Mouse (Mus musculus) T-cell, adult 2 months (primary cell): ENCODE measurements around the gene Aspn.
"Not testable (repeated sequence)": the region's sequence is repeated elsewhere in the genome, so short reads cannot be mapped to it uniquely, and the experiment has no call there.

Experiments
- DNase-seq: peaks from one replicate; pipeline ENCODE4 v3.0.0; 2022; ENCODE audit warnings: low spot score

The Aspn gene

GRCm38 (mm10) chr13:49584307-49585005 is 40.2 kb downstream of the Aspn start:
- no peak for DNase-seq

DNA sequence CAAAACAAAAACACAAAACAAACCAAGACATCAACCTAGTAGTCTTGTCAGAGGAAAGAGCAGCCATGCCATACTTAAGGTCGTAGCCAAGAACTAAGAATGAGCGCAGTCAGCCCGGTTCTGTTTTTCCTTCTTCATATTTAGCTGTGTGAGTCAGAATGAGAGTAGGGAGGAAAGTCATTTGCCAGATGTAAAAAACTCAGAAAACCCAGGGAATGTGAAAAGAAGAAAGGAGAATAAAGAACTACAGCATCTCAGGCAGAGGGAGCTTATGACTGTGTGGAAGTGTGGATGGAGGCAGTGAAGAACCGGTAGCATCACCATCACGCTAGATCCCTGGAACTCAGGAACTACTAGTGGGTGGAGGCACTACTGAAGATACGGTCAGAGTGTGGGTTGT is 41.8 kb downstream of the Aspn start:
- DNase-seq: no peak

DNA sequence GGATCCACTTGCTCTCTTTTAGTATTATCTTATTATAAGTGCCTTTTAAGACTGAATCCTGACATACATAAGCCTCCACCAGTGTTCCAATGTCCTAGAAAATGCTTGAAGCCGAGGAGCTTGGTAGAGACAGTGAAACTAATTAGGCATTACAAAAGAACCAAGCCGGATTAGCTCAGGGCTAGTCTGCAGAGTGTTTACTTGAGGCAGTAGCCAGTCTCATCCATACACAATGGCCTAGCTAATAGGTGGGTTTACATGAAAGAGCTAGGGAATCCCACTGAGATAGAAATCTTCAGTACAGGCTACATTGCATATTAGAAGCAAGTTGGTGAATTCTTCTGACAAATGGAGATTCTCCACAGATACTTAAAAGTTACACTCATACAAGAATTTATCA is 58.3 kb downstream of the Aspn start:
- not testable (repeated sequence) for DNase-seq

- no peak for DNase-seq
These were observed 59.4 kb downstream of the Aspn start for GRCm38 (mm10) chr13:49603603-49604002.

- DNase-seq: no peak
These were observed 63.5 kb downstream of the Aspn start, which contains the start of gene Ogn for GRCm38 (mm10) chr13:49607714-49608113. TSS of gene Ogn (plus strand) at chr13:49608046.

- no peak for DNase-seq
These were observed 64.5 kb downstream of the Aspn start for GRCm38 (mm10) chr13:49608589-49609322.

GRCm38 (mm10) chr13:49617021-49617420 is 72.8 kb downstream of the Aspn start:
- DNase-seq: no peak
